Mouse (Mus musculus): ENCODE data around the gene Olfr1023. TPM values are rescaled to one million over a fixed set of nuclear protein-coding genes. Genes with fewer than 3 reads are reported as not detected.

The Olfr1023 gene
- polyA plus RNA-seq (2017; shearing (Covaris generic)), result not detected

DNA sequence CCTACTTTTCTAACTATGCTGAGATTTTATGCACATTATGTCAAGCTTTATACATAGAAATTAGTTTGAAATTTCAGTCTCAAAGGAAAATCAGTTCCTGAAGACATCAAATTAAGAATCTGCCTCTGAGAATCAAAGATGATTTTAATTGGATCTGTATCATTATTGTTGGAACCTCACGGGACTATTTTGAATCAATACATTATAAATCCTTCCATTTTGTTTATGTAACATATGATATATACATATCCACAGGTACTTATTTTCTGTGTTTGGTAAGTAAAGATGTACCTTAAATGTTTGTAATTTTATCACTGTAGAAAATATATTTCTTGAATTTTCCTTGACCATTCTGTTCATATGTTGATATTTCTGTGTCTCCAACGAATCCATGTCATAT is at the start of gene Olfr1023:
Olfr1023 (plus strand) TSS at position 301 of the 400 bp plus-strand sequence.

DNA sequence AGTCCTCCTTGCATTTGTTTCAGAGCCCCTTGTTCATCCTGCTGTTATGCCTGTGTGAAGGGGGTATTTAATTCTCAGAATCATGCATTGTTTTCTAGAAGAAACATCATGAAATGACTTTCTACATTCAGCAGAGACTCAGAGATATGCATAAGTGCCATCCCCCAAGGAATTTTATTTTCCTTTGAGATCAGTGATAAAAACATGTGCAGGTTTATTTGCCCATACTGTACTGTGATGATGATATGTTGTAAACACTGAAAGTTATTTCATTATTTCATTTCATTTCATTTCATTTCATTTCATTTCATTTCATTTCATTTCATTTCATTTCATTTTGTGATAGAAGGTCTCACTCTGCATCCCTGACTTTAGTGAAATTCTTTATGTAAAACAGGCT is 40.1 kb upstream of the Olfr1023 start, which contains the start of gene Olfr1019:
Olfr1019 (minus strand) TSS at position 101 of the 400 bp plus-strand sequence.

GRCm38 (mm10) chr2:85846730-85847129 is 38.7 kb upstream of the Olfr1023 start, which contains the start of gene Olfr1020:
Olfr1020 (plus strand) TSS chr2:85847030.

GRCm38 (mm10) chr2:85868294-85868693 is 17.1 kb upstream of the Olfr1023 start, which contains the start of gene Olfr1022:
Olfr1022 (plus strand) TSS chr2:85868594.

GRCm38 (mm10) chr2:85904952-85905351 is 19.5 kb downstream of the Olfr1023 start, which contains the start of gene Olfr1024:
Olfr1024 (minus strand) TSS chr2:85905052.

DNA sequence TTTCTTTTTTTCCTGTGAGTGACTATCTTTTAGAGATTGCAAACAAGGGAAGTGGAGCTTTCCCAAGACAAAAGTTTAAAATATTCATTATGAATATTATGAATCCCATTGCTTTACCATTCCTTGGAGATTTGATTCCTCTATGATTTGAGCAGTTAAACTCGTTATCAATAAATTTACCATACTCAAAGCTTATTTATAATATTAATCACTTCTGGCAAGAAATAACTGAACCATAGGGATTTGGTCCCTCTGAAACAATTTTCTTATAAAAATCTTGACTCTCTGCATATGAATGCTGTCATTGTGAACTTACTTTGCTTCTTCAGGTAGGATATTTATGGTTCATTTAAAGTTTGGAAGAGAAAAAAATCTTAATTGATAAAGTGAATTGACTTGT is 29.5 kb downstream of the Olfr1023 start, which contains the start of gene Olfr1025-ps1:
Olfr1025-ps1 (plus strand) TSS at position 301 of the 400 bp plus-strand sequence.

GRCm38 (mm10) chr2:85921258-85921657 is 35.8 kb downstream of the Olfr1023 start, which contains the start of gene Olfr1026:
Olfr1026 (plus strand) TSS chr2:85921558.

Other genes with a start within 250 kb of the Olfr1023 start
- not detected for gene Olfr1002, start 234.9 kb upstream of the Olfr1023 start, polyA plus RNA-seq (2017; shearing (Covaris generic))
- gene Olfr154, start 221.2 kb upstream of the Olfr1023 start, polyA plus RNA-seq (2017; shearing (Covaris generic)), result not detected
- gene Olfr1006, start 206.9 kb upstream of the Olfr1023 start, polyA plus RNA-seq (2017; shearing (Covaris generic)), result not detected
- gene Olfr1008, start 196.2 kb upstream of the Olfr1023 start, polyA plus RNA-seq (2017; shearing (Covaris generic)), result not detected
- not detected for gene Olfr1009, start 170.2 kb upstream of the Olfr1023 start, polyA plus RNA-seq (2017; shearing (Covaris generic))
- not detected for gene Olfr1012, start 122.9 kb upstream of the Olfr1023 start, polyA plus RNA-seq (2017; shearing (Covaris generic))
- gene Olfr1013, start 118.5 kb upstream of the Olfr1023 start, polyA plus RNA-seq (2017; shearing (Covaris generic)), result not detected
- not detected for gene Olfr1014, start 112.9 kb upstream of the Olfr1023 start, polyA plus RNA-seq (2017; shearing (Covaris generic))
- not detected for gene Olfr1015, start 103.6 kb upstream of the Olfr1023 start, polyA plus RNA-seq (2017; shearing (Covaris generic))
- gene Olfr1016, start 83.1 kb upstream of the Olfr1023 start, polyA plus RNA-seq (2017; shearing (Covaris generic)), result not detected
- not detected for gene Olfr1018, start 67.2 kb upstream of the Olfr1023 start, polyA plus RNA-seq (2017; shearing (Covaris generic))
- gene Olfr1019, start 40.2 kb upstream of the Olfr1023 start, polyA plus RNA-seq (2017; shearing (Covaris generic)), result not detected
- gene Olfr1020, start 38.6 kb upstream of the Olfr1023 start, polyA plus RNA-seq (2017; shearing (Covaris generic)), result 0.35 TPM
- gene Olfr1022, start 17.0 kb upstream of the Olfr1023 start, polyA plus RNA-seq (2017; shearing (Covaris generic)), result not detected
- not detected for gene Olfr1024, start 19.4 kb downstream of the Olfr1023 start, polyA plus RNA-seq (2017; shearing (Covaris generic))
- not detected for gene Olfr1025-ps1, start 29.6 kb downstream of the Olfr1023 start, polyA plus RNA-seq (2017; shearing (Covaris generic))
- gene Olfr1026, start 35.9 kb downstream of the Olfr1023 start, polyA plus RNA-seq (2017; shearing (Covaris generic)), result not detected
- not detected for gene Olfr1028, start 64.8 kb downstream of the Olfr1023 start, polyA plus RNA-seq (2017; shearing (Covaris generic))
- not detected for gene Olfr1029, start 88.3 kb downstream of the Olfr1023 start, polyA plus RNA-seq (2017; shearing (Covaris generic))
- 0.14 TPM for gene Olfr1030, start 93.6 kb downstream of the Olfr1023 start, polyA plus RNA-seq (2017; shearing (Covaris generic))
- not detected for gene Olfr1031, start 104.7 kb downstream of the Olfr1023 start, polyA plus RNA-seq (2017; shearing (Covaris generic))
- gene Olfr1032, start 119.9 kb downstream of the Olfr1023 start, polyA plus RNA-seq (2017; shearing (Covaris generic)), result not detected
- 11.3 TPM for gene Olfr1033, start 135.0 kb downstream of the Olfr1023 start, polyA plus RNA-seq (2017; shearing (Covaris generic))
- gene Olfr1034, start 160.2 kb downstream of the Olfr1023 start, polyA plus RNA-seq (2017; shearing (Covaris generic)), result not detected
- gene Olfr1036, start 188.4 kb downstream of the Olfr1023 start, polyA plus RNA-seq (2017; shearing (Covaris generic)), result not detected
- not detected for gene Olfr1037, start 201.7 kb downstream of the Olfr1023 start, polyA plus RNA-seq (2017; shearing (Covaris generic))

Data from effector memory CD4-positive, alpha-beta T cell, adult 5 months (primary cell).